Mouse (Mus musculus) fibroblast of lung, adult 2 months (primary cell): ENCODE measurements around the gene Cd320.
"Not testable (repeated sequence)": the region's sequence is repeated elsewhere in the genome, so short reads cannot be mapped to it uniquely, and the experiment has no call there.

ENCODE experiments used
- DNase-seq: peaks from one replicate; pipeline ENCODE4 v3.0.0-alpha.2; 2011; ENCODE audit warnings: low read depth

The Cd320 gene

GRCm38 (mm10) chr17:33842966-33843795, at the start of gene Cd320:
Cd320 (plus strand) TSS chr17:33843091.
- DNase-seq, result peak; percentile 81

GRCm38 (mm10) chr17:33798306-33798705, 44.6 kb upstream of the Cd320 start:
- peak; percentile 65 for DNase-seq

- no peak for DNase-seq
Observed at GRCm38 (mm10) chr17:33799277-33799676, 43.6 kb upstream of the Cd320 start.

- no peak for DNase-seq
Observed at GRCm38 (mm10) chr17:33802221-33802620, 40.7 kb upstream of the Cd320 start.

GRCm38 (mm10) chr17:33804205-33804604, 38.7 kb upstream of the Cd320 start:
- DNase-seq, result no peak

GRCm38 (mm10) chr17:33804745-33805144, 38.1 kb upstream of the Cd320 start:
- no peak for DNase-seq

- no peak for DNase-seq
Observed at GRCm38 (mm10) chr17:33807181-33807888, 35.6 kb upstream of the Cd320 start.

GRCm38 (mm10) chr17:33808192-33808591, 34.7 kb upstream of the Cd320 start:
- no peak for DNase-seq

- peak; percentile 78 for DNase-seq
Observed at GRCm38 (mm10) chr17:33810334-33811141, 32.4 kb upstream of the Cd320 start, which contains the start of gene Kank3. Kank3 (plus strand) TSS chr17:33810519.

- no peak for DNase-seq
Observed at GRCm38 (mm10) chr17:33811142-33811516, 31.8 kb upstream of the Cd320 start.

GRCm38 (mm10) chr17:33812475-33812874, 30.4 kb upstream of the Cd320 start:
- DNase-seq, result no peak

GRCm38 (mm10) chr17:33812990-33813389, 29.9 kb upstream of the Cd320 start:
- DNase-seq, result no peak

- DNase-seq, result no peak
Observed at GRCm38 (mm10) chr17:33815399-33815798, 27.5 kb upstream of the Cd320 start.

GRCm38 (mm10) chr17:33816612-33817011, 26.3 kb upstream of the Cd320 start:
- no peak for DNase-seq

GRCm38 (mm10) chr17:33817184-33817968, 25.5 kb upstream of the Cd320 start:
- peak; percentile 78 for DNase-seq

- DNase-seq, result no peak
Observed at GRCm38 (mm10) chr17:33817969-33818643, 24.8 kb upstream of the Cd320 start.

GRCm38 (mm10) chr17:33822436-33822959, 20.4 kb upstream of the Cd320 start:
- DNase-seq, result no peak

- DNase-seq, result not testable (repeated sequence)
Observed at GRCm38 (mm10) chr17:33823171-33823570, 19.7 kb upstream of the Cd320 start.

GRCm38 (mm10) chr17:33824084-33824996, 18.6 kb upstream of the Cd320 start, which contains the start of the genes Rps28 and Ndufa7:
Rps28 (minus strand) TSS chr17:33824562.
Ndufa7 (plus strand) TSS chr17:33824572.
- DNase-seq, result peak; percentile 95

- not testable (repeated sequence) for DNase-seq
Observed at GRCm38 (mm10) chr17:33824997-33825330, 17.9 kb upstream of the Cd320 start.
